Mouse (Mus musculus) heart, embryonic 11.5 days (tissue): ENCODE measurements around the gene Plxnd1. TPM values are rescaled to one million over a fixed set of nuclear protein-coding genes. Genes with fewer than 3 reads are reported as not detected.

Experiments used
- ATAC-seq: fragments of 200-750 bp; cut with Nextera tagmentation; replicated peaks from 2 replicates; pipeline ENCODE4 v1.8.0; 2017; ENCODE audit warnings: moderate library complexity; ENCODE audit not compliant: insufficient number of reproducible peaks, low FRiP score, low TSS enrichment
- H3K27ac ChIP-seq: fragments of 300-500 bp; sonication (generic); 2 replicates; pipeline ENCODE4 v1.5.1; 2014; ENCODE audit warnings: mild to moderate bottlenecking, low read depth, low read length
- H3K27me3 ChIP-seq: fragments of 300-500 bp; sonication (generic); 2 replicates; pipeline ENCODE4 v1.6.1; 2014; ENCODE audit warnings: mild to moderate bottlenecking, low read length, mixed read lengths; ENCODE audit not compliant: control insufficient read depth, insufficient read depth
- H3K36me3 ChIP-seq: fragments of 300-500 bp; sonication (generic); 2 replicates; pipeline ENCODE4 v1.6.1; 2014; ENCODE audit warnings: mild to moderate bottlenecking, low read length, moderate library complexity, mixed read lengths; ENCODE audit not compliant: control insufficient read depth, insufficient read depth
- H3K4me1 ChIP-seq: fragments of 300-500 bp; sonication (generic); 2 replicates; pipeline ENCODE4 v1.6.1; 2014; ENCODE audit warnings: low read length; ENCODE audit not compliant: control insufficient read depth, insufficient read depth
- H3K4me2 ChIP-seq: fragments of 300-500 bp; sonication (generic); 2 replicates; pipeline ENCODE4 v1.6.1; 2014; ENCODE audit warnings: mild to moderate bottlenecking, moderate library complexity
- H3K4me3 ChIP-seq: fragments of 300-500 bp; sonication (generic); 2 replicates; pipeline ENCODE4 v1.5.1; 2014; ENCODE audit warnings: low read depth, low read length
- H3K9ac ChIP-seq: fragments of 300-500 bp; sonication (generic); 2 replicates; pipeline ENCODE4 v1.6.1; 2014; ENCODE audit warnings: mild to moderate bottlenecking, low read depth, low read length, moderate library complexity
- H3K9me3 ChIP-seq: fragments of 300-500 bp; sonication (generic); replicated peaks from 2 replicates; pipeline ENCODE4 v1.6.1; 2016; ENCODE audit warnings: low read length; ENCODE audit not compliant: control insufficient read depth
- WGBS: fragments of 180-500 bp; shearing (Covaris S2); extraction: QIAGEN DNeasy Blood & Tissue Kit; methylation state at CpG from one replicate; pipeline ENCODE4 v1.1.7; 2014; ENCODE audit not compliant: insufficient replicate concordance; 5-methylcytosine and 5-hydroxymethylcytosine counted together
- polyA plus RNA-seq: library from polyadenylated mRNA; unstranded; fragments of >200 nt; fragmentation: Nextera tagmentation; extraction: Ambion mirVana; gene quantifications from 2 replicates; pipeline ENCODE4 v1.2.1, GENCODE M21; 2014

Plxnd1 gene
- polyA plus RNA-seq, 1 experiment from 2014 or later: 56.1 TPM

DNA sequence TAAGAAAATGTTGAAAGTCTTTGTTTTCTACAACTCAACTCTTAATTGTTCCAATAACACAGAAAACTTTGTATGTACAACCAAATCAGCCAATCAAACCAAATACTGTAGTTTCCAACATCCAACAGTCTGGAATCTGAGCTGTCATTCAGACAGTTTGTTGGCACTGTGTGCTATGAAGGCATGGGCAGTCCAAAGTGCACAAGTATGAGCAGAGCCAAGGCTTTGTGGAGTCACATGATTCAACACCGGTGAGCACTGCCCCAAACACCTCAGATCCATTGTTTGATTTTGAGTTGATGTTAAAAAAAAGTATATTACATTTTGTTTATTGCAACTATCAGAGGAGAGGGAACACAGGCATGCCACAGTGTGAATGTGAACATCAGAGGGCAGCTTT, 54.2 kb downstream of the Plxnd1 start:
- WGBS: 66% methylated on average over 1 of the region's 1 CpGs
- ATAC-seq: no peak
- Histone ChIP-seq H3K36me3 (no peaks in the 10 kb centered on the region), H3K27me3 (no peaks in the 10 kb centered on the region), H3K4me1 (peaks cover 25% of the 10 kb centered on the region), H3K9me3 (no peaks in the 10 kb centered on the region), H3K4me3 (no peak overlapping the region), H3K4me2 (no peak overlapping the region), H3K9ac (no peak overlapping the region), H3K27ac (no peak overlapping the region)

DNA sequence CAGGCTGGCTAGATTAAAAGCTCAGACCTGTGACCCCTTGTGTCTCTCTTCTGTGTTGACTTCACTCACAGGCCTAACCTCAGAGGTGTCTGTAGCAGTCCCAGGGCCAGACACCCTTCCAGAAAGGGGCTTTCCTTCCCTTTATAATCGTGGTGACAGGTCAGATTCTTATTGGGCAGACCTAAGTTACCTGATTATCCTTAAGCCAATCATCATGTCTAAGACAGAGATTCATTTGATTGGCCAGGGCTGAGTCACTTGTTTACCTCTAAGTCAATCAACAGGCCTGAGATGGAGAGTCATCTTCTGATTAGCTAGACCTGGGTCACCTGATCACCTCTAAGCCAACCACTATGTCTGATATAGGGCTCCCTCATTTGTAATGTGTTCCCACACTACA, 56.0 kb downstream of the Plxnd1 start:
- ATAC-seq: no peak
- H3K4me1 ChIP-seq: peaks cover 19% of the 10 kb centered on the region
- no peaks in the 10 kb centered on the region for H3K9me3 ChIP-seq
- no peak overlapping the region for H3K9ac ChIP-seq
- no peak overlapping the region for H3K27ac ChIP-seq
- no peaks in the 10 kb centered on the region for H3K27me3 ChIP-seq
- H3K36me3 ChIP-seq: no peaks in the 10 kb centered on the region
- no peak overlapping the region for H3K4me2 ChIP-seq
- 64% methylated on average over 1 of the region's 1 CpGs for WGBS
- no peak overlapping the region for H3K4me3 ChIP-seq

DNA sequence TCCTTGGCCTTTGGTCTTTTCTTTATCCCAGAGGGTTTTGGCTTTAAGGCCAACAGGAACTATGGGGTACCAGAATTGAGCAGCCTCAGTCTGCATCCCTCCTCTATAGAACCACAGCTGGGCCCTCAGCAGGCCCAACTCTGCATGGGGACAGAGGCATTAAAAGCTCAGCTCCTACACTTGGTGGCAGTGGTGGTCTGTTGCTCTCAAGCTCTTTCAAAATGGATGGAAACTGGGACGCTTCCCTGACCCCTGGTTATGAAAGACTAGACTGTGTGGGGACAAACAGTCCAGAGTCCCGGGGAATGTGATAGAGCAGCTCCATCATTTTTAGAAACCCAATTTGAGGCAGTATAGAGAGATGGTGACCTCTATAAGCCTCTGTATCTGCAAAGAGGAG, 56.8 kb downstream of the Plxnd1 start:
- no peaks in the 10 kb centered on the region for H3K27me3 ChIP-seq
- 81% methylated on average over 2 of the region's 2 CpGs for WGBS

DNA sequence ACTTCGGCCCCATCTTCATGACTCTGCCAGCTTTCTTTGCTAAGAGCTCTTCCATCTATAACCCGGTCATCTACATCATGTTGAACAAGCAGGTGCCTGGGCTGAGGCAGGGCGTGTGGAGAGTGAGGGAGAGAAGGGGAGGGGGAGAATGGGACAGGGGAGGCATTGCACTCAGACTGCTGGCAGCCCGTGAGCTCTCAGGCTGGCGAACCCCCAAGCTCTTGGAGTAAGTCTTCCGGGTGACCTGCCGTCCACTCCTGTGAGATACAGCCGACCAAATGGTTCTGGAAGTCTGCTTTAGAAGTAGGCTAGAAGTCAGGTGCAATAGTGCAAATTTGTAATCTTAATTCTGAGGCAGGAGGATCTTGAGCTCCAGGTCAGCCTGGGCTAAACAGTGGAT, 59.3 kb downstream of the Plxnd1 start:
- no peak overlapping the region for H3K27ac ChIP-seq
- no peaks in the 10 kb centered on the region for H3K9me3 ChIP-seq
- H3K4me2 ChIP-seq: no peak overlapping the region
- ATAC-seq: no peak
- H3K9ac ChIP-seq: no peak overlapping the region
- WGBS: 71% methylated on average over 8 of the region's 8 CpGs
- H3K36me3 ChIP-seq: no peaks in the 10 kb centered on the region
- peaks cover 6% of the 10 kb centered on the region for H3K4me1 ChIP-seq
- H3K27me3 ChIP-seq: no peaks in the 10 kb centered on the region
- no peak overlapping the region for H3K4me3 ChIP-seq

More for the DNA sequence above, 56.8 kb downstream of the Plxnd1 start:
- no peak overlapping the region for H3K4me3 ChIP-seq
- H3K4me1 ChIP-seq: peaks cover 14% of the 10 kb centered on the region
- H3K9ac ChIP-seq: no peak overlapping the region
- no peaks in the 10 kb centered on the region for H3K36me3 ChIP-seq
- ATAC-seq: no peak
- H3K4me2 ChIP-seq: no peak overlapping the region
- H3K9me3 ChIP-seq: no peaks in the 10 kb centered on the region
- H3K27ac ChIP-seq: no peak overlapping the region

DNA sequence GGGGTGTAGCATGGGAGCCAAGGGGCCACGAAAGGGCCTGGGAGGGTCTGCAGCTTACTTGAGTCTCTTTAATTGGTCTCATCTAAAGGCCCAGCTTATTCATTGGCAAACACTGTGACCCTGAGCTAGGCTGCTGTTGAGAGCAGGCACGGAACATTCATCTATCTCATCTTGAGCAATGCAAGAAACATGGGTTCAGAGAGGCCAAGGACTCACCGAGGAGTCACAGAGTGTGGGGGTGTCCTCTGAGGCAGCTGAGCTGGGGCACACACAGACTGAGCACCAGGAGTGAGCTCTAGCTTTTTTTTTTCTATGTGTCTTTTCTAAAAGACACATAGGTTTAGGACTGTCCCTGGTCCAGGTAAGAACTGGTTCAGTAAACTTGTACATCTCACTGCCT, 62.4 kb downstream of the Plxnd1 start:
- Histone ChIP-seq H3K27me3 (no peaks in the 10 kb centered on the region), H3K4me1 (peaks cover 16% of the 10 kb centered on the region), H3K4me3 (no peak overlapping the region), H3K9ac (no peak overlapping the region), H3K4me2 (no peak overlapping the region), H3K9me3 (no peaks in the 10 kb centered on the region), H3K36me3 (no peaks in the 10 kb centered on the region), H3K27ac (no peak overlapping the region)
- WGBS: 81% methylated on average over 3 of the region's 3 CpGs
- no peak for ATAC-seq

DNA sequence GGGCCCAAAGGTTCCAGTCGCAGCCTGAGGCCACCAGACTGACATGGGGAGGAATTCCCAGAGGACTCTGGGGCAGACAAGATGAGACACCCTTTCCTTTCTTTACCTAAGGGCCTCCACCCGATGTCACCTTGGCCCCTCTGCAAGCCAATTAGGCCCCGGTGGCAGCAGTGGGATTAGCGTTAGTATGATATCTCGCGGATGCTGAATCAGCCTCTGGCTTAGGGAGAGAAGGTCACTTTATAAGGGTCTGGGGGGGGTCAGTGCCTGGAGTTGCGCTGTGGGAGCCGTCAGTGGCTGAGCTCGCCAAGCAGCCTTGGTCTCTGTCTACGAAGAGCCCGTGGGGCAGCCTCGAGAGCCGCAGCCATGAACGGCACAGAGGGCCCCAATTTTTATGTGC, 63.2 kb downstream of the Plxnd1 start, which contains the start of gene Rho:
Gene Rho (plus strand): TSS at position 110 of the 400 bp plus-strand sequence.
- Histone ChIP-seq H3K4me1 (peaks cover 19% of the 10 kb centered on the region), H3K36me3 (no peaks in the 10 kb centered on the region), H3K9ac (peak within 1 kb of the TSS; percentile 22; the same call in 1 of the 2 replicates), H3K4me2 (no peak within 1 kb of the TSS), H3K27me3 (no peaks in the 10 kb centered on the region), H3K4me3 (no peak within 1 kb of the TSS), H3K27ac (no peak within 1 kb of the TSS), H3K9me3 (no peaks in the 10 kb centered on the region)
- ATAC-seq: no peak
- 86% methylated on average over 14 of the region's 14 CpGs for WGBS

DNA sequence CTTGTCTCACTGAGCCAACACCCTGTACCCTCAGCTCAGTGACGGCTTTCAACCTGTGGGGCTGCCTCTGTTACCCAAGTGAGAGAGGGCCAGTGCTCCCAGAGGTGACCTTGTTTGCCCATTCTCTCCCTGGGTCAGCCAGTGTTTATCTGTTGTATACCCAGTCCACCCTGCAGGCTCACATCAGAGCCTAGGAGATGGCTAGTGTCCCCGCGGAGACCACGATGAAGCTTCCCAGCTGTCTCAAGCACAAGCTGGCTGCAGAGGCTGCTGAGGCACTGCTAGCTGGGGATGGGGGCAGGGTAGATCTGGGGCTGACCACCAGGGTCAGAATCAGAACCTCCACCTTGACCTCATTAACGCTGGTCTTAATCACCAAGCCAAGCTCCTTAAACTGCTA, 64.8 kb downstream of the Plxnd1 start:
- H3K4me3 ChIP-seq: no peak overlapping the region
- no peak overlapping the region for H3K4me2 ChIP-seq
- H3K27me3 ChIP-seq: no peaks in the 10 kb centered on the region
- no peaks in the 10 kb centered on the region for H3K9me3 ChIP-seq
- no peak overlapping the region for H3K27ac ChIP-seq
- no peak for ATAC-seq
- peaks cover 23% of the 10 kb centered on the region for H3K4me1 ChIP-seq
- WGBS: 41% methylated on average over 5 of the region's 5 CpGs
- H3K36me3 ChIP-seq: no peaks in the 10 kb centered on the region
- H3K9ac ChIP-seq: peak overlapping the region; percentile 48; the same call in 1 of the 2 replicates

DNA sequence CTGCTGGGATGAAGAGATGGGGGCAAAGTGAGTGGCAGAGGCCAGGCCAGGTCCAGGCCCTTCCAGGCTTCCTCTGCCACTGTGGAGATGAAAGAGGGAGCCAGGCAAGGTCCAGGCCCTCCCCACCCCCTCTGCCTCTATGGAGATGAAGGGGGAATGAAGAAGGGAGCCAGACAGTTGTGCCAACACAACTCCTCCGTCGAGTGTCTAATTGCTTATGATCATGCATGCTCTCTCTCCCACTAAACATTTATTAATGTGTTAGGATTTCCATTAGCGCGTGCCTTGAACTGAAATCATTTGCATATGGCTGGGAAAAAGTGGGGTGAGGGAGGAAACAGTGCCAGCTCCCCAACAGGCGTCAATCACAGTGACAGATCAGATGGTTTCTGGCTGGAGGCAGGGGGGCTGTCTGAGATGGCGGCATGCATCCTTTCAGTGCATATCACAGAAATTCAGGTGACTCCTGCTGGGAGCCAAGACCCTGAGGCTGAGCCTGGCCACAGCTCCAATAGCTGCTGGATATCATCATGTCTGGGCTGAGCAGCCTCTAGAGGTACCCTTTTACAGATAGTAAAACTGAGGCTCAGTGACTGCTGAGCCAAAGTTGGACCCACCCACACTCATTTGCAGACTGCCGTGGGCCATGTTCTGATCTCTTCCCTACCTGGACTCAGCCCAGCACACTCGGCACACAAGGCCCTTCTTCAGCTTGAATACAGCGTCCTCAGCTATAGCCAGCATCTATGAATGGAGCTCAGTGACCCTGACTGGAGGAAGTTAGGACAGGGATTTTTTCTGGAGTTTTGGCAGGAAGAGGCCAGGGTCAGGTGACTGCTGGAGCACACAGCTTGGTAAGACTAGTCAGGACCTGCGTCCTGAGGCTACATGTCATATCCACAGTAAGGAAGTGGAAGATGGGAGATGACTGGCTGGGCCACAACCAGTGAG, 67.2 kb downstream of the Plxnd1 start:
- ATAC-seq: no peak
- Histone ChIP-seq H3K27me3 (no peaks in the 10 kb centered on the region), H3K9ac (no peak overlapping the region), H3K4me3 (no peak overlapping the region), H3K4me2 (no peak overlapping the region), H3K36me3 (no peaks in the 10 kb centered on the region), H3K9me3 (no peaks in the 10 kb centered on the region), H3K4me1 (peaks cover 33% of the 10 kb centered on the region), H3K27ac (no peak overlapping the region)
- WGBS: 80% methylated on average over 10 of the region's 10 CpGs

DNA sequence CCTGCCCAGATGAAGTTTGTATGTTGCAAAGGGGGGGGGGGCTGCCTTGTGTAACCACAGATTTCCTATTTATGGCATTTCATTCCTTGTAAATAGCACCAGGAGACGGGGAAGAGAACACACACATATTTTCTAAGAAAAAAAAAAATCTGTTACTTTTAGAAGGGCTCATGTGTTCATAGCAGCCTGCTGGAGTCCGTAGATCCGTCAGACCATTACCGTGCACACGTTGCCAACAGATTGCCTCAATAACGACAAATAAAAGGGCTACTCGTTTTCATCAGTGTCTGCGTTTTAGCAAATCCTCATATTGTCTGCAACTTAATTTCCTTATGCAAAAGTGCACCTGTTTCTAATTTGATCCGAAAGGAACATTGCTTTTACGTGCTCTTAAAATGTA, 68.4 kb downstream of the Plxnd1 start:
- 85% methylated on average over 10 of the region's 10 CpGs for WGBS
- Histone ChIP-seq H3K4me3 (no peak overlapping the region), H3K36me3 (no peaks in the 10 kb centered on the region), H3K27me3 (no peaks in the 10 kb centered on the region), H3K4me1 (peaks cover 30% of the 10 kb centered on the region), H3K9ac (no peak overlapping the region), H3K4me2 (no peak overlapping the region), H3K9me3 (no peaks in the 10 kb centered on the region), H3K27ac (no peak overlapping the region)
- no peak for ATAC-seq
